In the genomic region with DNA sequence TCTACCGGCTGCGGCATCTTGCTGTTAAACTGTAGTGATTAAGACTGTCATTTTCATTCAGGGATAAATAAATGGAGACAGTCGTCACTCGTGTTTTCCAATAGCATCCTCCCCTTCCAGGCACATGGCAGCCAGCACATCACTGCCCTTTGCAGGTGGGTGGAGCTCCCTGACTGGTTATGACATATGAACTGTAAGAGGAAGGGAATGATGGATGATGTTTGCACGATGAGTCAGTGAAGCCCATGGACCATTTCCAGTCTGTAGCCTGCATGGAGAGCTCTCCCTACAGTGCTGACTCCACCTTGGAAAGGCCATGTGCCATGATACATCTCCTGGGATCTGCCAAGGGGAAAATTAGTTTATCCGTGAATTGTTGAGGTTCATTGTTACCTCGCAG, we compare ENCODE assay signal across 15 mouse cellular contexts. TPM values are rescaled to one million over a fixed set of nuclear protein-coding genes. Genes with fewer than 3 reads are reported as not detected.
DNase-seq lines count a peak whose midpoint lies in the region; ATAC-seq and TF ChIP-seq lines count a peak whose summit lies in the region.
"Had no signal": no experiment of that assay in that cellular context is flagged by ENCODE, and none has a peak within 500 bp of the region (broad histone marks: within the 10 kb centered on the region; RNA-seq: fewer than 3 reads in every experiment).

No protein-coding gene starts in this region.

- H3K4me2 ChIP-seq in lung, embryonic 16.5 days (ENCODE audit: low read depth, low read length) = no peak overlapping the region
- H3K4me2 ChIP-seq in intestine, embryonic 16.5 days (ENCODE audit: low read depth, low read length) = no peak overlapping the region
- H3K4me2 ChIP-seq in stomach, embryonic 16.5 days (ENCODE audit: low read depth, low read length) = no peak overlapping the region
- H3K4me2 ChIP-seq: hindbrain, embryonic 15.5 days; limb, embryonic 15.5 days; midbrain, embryonic 13.5 days had no signal

- H3K27ac ChIP-seq in lung, embryonic 16.5 days (ENCODE audit: low read length) = no peak overlapping the region
- no peak overlapping the region for H3K27ac ChIP-seq in intestine, embryonic 16.5 days (ENCODE audit: low read length)
- peak overlapping the region; percentile 62; the same call in 1 of the 2 replicates for H3K27ac ChIP-seq in stomach, embryonic 16.5 days (ENCODE audit: low read length)
- no peak overlapping the region for H3K27ac ChIP-seq in left cerebral cortex, adult 2 months
- H3K27ac ChIP-seq: gastrocnemius, adult 2 months; hindbrain, embryonic 15.5 days; limb, embryonic 15.5 days; macrophage; midbrain, embryonic 13.5 days had no signal

- no peaks in the 10 kb centered on the region for H3K9me3 ChIP-seq in lung, embryonic 16.5 days (ENCODE audit: control insufficient read depth, low read length)
- H3K9me3 ChIP-seq in intestine, embryonic 16.5 days (ENCODE audit: control insufficient read depth, low read length) = no peaks in the 10 kb centered on the region
- H3K9me3 ChIP-seq in stomach, embryonic 16.5 days (replicated peaks; ENCODE audit: control insufficient read depth, low read length) = no peaks in the 10 kb centered on the region
- H3K9me3 ChIP-seq: hindbrain, embryonic 15.5 days; limb, embryonic 15.5 days; midbrain, embryonic 13.5 days had no signal

- no peaks in the 10 kb centered on the region for H3K36me3 ChIP-seq in lung, embryonic 16.5 days (ENCODE audit: control insufficient read depth, insufficient read depth, low read length)
- H3K36me3 ChIP-seq in intestine, embryonic 16.5 days (ENCODE audit: control insufficient read depth, insufficient read depth, low read length) = no peaks in the 10 kb centered on the region
- no peaks in the 10 kb centered on the region for H3K36me3 ChIP-seq in stomach, embryonic 16.5 days (ENCODE audit: control insufficient read depth, insufficient read depth, low read length)
- H3K36me3 ChIP-seq: hindbrain, embryonic 15.5 days; limb, embryonic 15.5 days; midbrain, embryonic 13.5 days had no signal

- H3K27me3 ChIP-seq in lung, embryonic 16.5 days (ENCODE audit: control insufficient read depth, insufficient read depth, low read depth, low read length) = no peaks in the 10 kb centered on the region
- no peaks in the 10 kb centered on the region for H3K27me3 ChIP-seq in intestine, embryonic 16.5 days (replicated peaks; ENCODE audit: control insufficient read depth, insufficient read depth, low read length)
- H3K27me3 ChIP-seq in stomach, embryonic 16.5 days (ENCODE audit: control insufficient read depth, insufficient read depth, low read length) = no peaks in the 10 kb centered on the region
- H3K27me3 ChIP-seq: hindbrain, embryonic 15.5 days had no signal

- peaks cover 3% of the 10 kb centered on the region for H3K4me1 ChIP-seq in lung, embryonic 16.5 days (replicated peaks; ENCODE audit: control insufficient read depth, insufficient read depth, low read length)
- H3K4me1 ChIP-seq in intestine, embryonic 16.5 days (ENCODE audit: control insufficient read depth, insufficient read depth, low read length) = peaks cover 4% of the 10 kb centered on the region
- H3K4me1 ChIP-seq in stomach, embryonic 16.5 days (ENCODE audit: control insufficient read depth, insufficient read depth, low read length) = 0 out of 2 replicates have a peak, but pooled peaks cover 2% of the 10 kb centered on the region
- H3K4me1 ChIP-seq: limb, embryonic 15.5 days had no signal

- H3K4me3 ChIP-seq in lung, embryonic 16.5 days (ENCODE audit: low read length) = no peak overlapping the region
- no peak overlapping the region for H3K4me3 ChIP-seq in intestine, embryonic 16.5 days (ENCODE audit: low read length)
- H3K4me3 ChIP-seq in stomach, embryonic 16.5 days (replicated peaks; ENCODE audit: low read length) = no peak overlapping the region
- H3K4me3 ChIP-seq in left cerebral cortex, adult 2 months = no peak overlapping the region
- H3K4me3 ChIP-seq: gastrocnemius, adult 2 months; hindbrain, embryonic 15.5 days; limb, embryonic 15.5 days; midbrain, embryonic 13.5 days had no signal

- 0 out of 2 replicates have a peak, but pooled peaks have one; percentile 47 for ATAC-seq in lung, embryonic 16.5 days (ENCODE audit: low read depth)
- ATAC-seq in intestine, embryonic 16.5 days = 0 out of 2 replicates have a peak, but pooled peaks have one; percentile 29
- ATAC-seq in stomach, embryonic 16.5 days (ENCODE audit: insufficient read depth, low FRiP score) = peak; percentile 59; the same call in 1 of the 2 replicates
- ATAC-seq: forebrain, postnatal 0 days; midbrain, embryonic 13.5 days had no signal

- DNase-seq in lung, adult 18-20 months = no peak
- DNase-seq in adipocyte (ENCODE audit: low spot score) = peak; percentile 12
- DNase-seq in left cerebral cortex, adult 2 months (ENCODE audit: extremely low spot score in 1 of 2, low spot score in 2 of 2) = no peak
- DNase-seq in cerebellum, adult 9-11 months = no peak
- DNase-seq: cerebellum, postnatal 10 days; forebrain, postnatal 0 days; gastrocnemius, adult 2 months; kidney, adult 8-10 months had no signal

- intact Hi-C loops in left cerebral cortex, adult 2 months (cut with DNase I) = loop anchor here (10.0 kb wide), 1 partner anchor 539 kb away; no protein-coding TSS in a partner anchor

- TF ChIP-seq CTCF in left cerebral cortex, adult 2 months (IDR thresholded peaks at IDR 0.05) = no peak

- 64% methylated on average over 7 of the region's 7 CpGs for WGBS in lung, embryonic 16.5 days
- WGBS in intestine, embryonic 16.5 days = 74% methylated on average over 7 of the region's 7 CpGs
- 58% methylated on average over 7 of the region's 7 CpGs for WGBS in stomach, embryonic 16.5 days

- no peak overlapping the region for H3K9ac ChIP-seq in lung, embryonic 16.5 days (ENCODE audit: low read length)
- no peak overlapping the region for H3K9ac ChIP-seq in intestine, embryonic 16.5 days (ENCODE audit: low read depth, low read length)
- H3K9ac ChIP-seq in stomach, embryonic 16.5 days (ENCODE audit: low read length) = no peak overlapping the region
- H3K9ac ChIP-seq: forebrain, postnatal 0 days; hindbrain, embryonic 15.5 days; limb, embryonic 15.5 days; midbrain, embryonic 13.5 days had no signal

RNA-seq across cellular contexts. Expression of a gene that starts 40.5 kb away (rescaled TPM):
- 7.1 and 7.3 TPM in 2 replicates for polyA plus RNA-seq in lung, embryonic 16.5 days (2015; fragmentation: Nextera tagmentation; extraction: Ambion mirVana)
- 28.9 and 29.8 TPM in 2 replicates for polyA plus RNA-seq in intestine, embryonic 16.5 days (2015; fragmentation: Nextera tagmentation; extraction: Ambion mirVana)
- polyA plus RNA-seq in stomach, embryonic 16.5 days (2015; fragmentation: Nextera tagmentation; extraction: Ambion mirVana) = 39.1 and 52.8 TPM in 2 replicates
- total RNA-seq in left cerebral cortex, adult 2 months (2021) = under 1 TPM; 0.11 to 0.19 TPM
